ENCODE assay signal across 16 mouse cellular contexts in genomic region chr4:135012945-135013344, GRCm38 (mm10).
A peak's percentile ranks its signal among the peaks of the same experiment; 100 is the strongest.
DNase-seq lines count a peak whose midpoint lies in the region; ATAC-seq and TF ChIP-seq lines count a peak whose summit lies in the region.
"Had no signal": no experiment of that assay in that cellular context is flagged by ENCODE, and none has a peak within 500 bp of the region (broad histone marks: within the 10 kb centered on the region; RNA-seq: fewer than 3 reads in every experiment).

No protein-coding gene starts in this region.

- no peak overlapping the region for H3K9ac ChIP-seq in hindbrain, postnatal 0 days (replicated peaks; ENCODE audit: low read length)
- H3K9ac ChIP-seq in embryonic facial prominence, embryonic 15.5 days = no peak overlapping the region
- H3K9ac ChIP-seq: liver, embryonic 13.5 days; neural tube, embryonic 12.5 days; stomach, embryonic 15.5 days had no signal

- no peak for DNase-seq in hindbrain, postnatal 0 days (ENCODE audit: low spot score)
- no peak for DNase-seq in hindbrain, embryonic 10.5 days (ENCODE audit: low spot score)
- DNase-seq in 416B (ENCODE audit: low read depth) = peak; percentile 56
- DNase-seq in MEL-GATA-1-ER (ENCODE audit: extremely low read depth, low read depth) = peak; percentile 12
- DNase-seq in T-cell, adult 2 months (ENCODE audit: low spot score) = no peak
- DNase-seq in layer of hippocampus, postnatal 14 days (ENCODE audit: low spot score in 2 of 2) = no peak
- no peak for DNase-seq in layer of hippocampus, postnatal 36 days
- DNase-seq: gastrocnemius, postnatal 14 days; heart, postnatal 36 days; kidney, postnatal 25 days; liver, embryonic 13.5 days had no signal

- H3K4me2 ChIP-seq in hindbrain, postnatal 0 days (ENCODE audit: low read depth, low read length) = no peak overlapping the region
- no peak overlapping the region for H3K4me2 ChIP-seq in embryonic facial prominence, embryonic 15.5 days (replicated peaks)
- H3K4me2 ChIP-seq: liver, embryonic 13.5 days; neural tube, embryonic 12.5 days; stomach, embryonic 15.5 days had no signal

- peak; percentile 27; the same call in 1 of the 2 replicates for TF ChIP-seq CTCF in hindbrain, postnatal 0 days (IDR thresholded peaks at IDR 0.05; ENCODE audit: low read depth)

- no peaks in the 10 kb centered on the region for H3K36me3 ChIP-seq in hindbrain, postnatal 0 days (ENCODE audit: insufficient read depth, low read length)
- no peaks in the 10 kb centered on the region for H3K36me3 ChIP-seq in hindbrain, embryonic 10.5 days
- H3K36me3 ChIP-seq in embryonic facial prominence, embryonic 15.5 days = no peaks in the 10 kb centered on the region
- H3K36me3 ChIP-seq: heart, embryonic 10.5 days; liver, embryonic 13.5 days; neural tube, embryonic 12.5 days; stomach, embryonic 15.5 days had no signal

- no peaks in the 10 kb centered on the region for H3K4me1 ChIP-seq in hindbrain, postnatal 0 days (ENCODE audit: insufficient read depth, low read length)
- H3K4me1 ChIP-seq in hindbrain, embryonic 10.5 days (replicated peaks) = peaks cover 17% of the 10 kb centered on the region
- H3K4me1 ChIP-seq in embryonic facial prominence, embryonic 15.5 days = peaks cover 18% of the 10 kb centered on the region
- H3K4me1 ChIP-seq: heart, embryonic 10.5 days; liver, embryonic 13.5 days; neural tube, embryonic 12.5 days; stomach, embryonic 15.5 days had no signal

- H3K27ac ChIP-seq in hindbrain, postnatal 0 days = no peak overlapping the region
- no peak overlapping the region for H3K27ac ChIP-seq in hindbrain, embryonic 10.5 days
- 0 out of 2 replicates have a peak overlapping the region, but pooled peaks have one; percentile 39 for H3K27ac ChIP-seq in embryonic facial prominence, embryonic 15.5 days (replicated peaks)
- H3K27ac ChIP-seq: heart, embryonic 10.5 days; liver, embryonic 13.5 days; neural tube, embryonic 12.5 days; stomach, embryonic 15.5 days had no signal

- H3K4me3 ChIP-seq in hindbrain, postnatal 0 days (ENCODE audit: low read length) = no peak overlapping the region
- H3K4me3 ChIP-seq in hindbrain, embryonic 10.5 days = no peak overlapping the region
- no peak overlapping the region for H3K4me3 ChIP-seq in embryonic facial prominence, embryonic 15.5 days (replicated peaks)
- H3K4me3 ChIP-seq: heart, embryonic 10.5 days; liver, embryonic 13.5 days; neural tube, embryonic 12.5 days; stomach, embryonic 15.5 days had no signal

- 88% methylated on average over 4 of the region's 4 CpGs for WGBS in hindbrain, postnatal 0 days
- WGBS in hindbrain, embryonic 10.5 days = 73% methylated on average over 4 of the region's 4 CpGs
- 45% methylated on average over 4 of the region's 4 CpGs for WGBS in embryonic facial prominence, embryonic 15.5 days

- no peaks in the 10 kb centered on the region for H3K9me3 ChIP-seq in hindbrain, postnatal 0 days (ENCODE audit: low read length)
- H3K9me3 ChIP-seq in hindbrain, embryonic 10.5 days = peaks cover 6% of the 10 kb centered on the region; the same call in 1 of the 2 replicates
- H3K9me3 ChIP-seq in embryonic facial prominence, embryonic 15.5 days (replicated peaks) = no peaks in the 10 kb centered on the region
- H3K9me3 ChIP-seq: heart, embryonic 10.5 days; stomach, embryonic 15.5 days had no signal

- no peak for ATAC-seq in hindbrain, postnatal 0 days
- peak; percentile 54 for ATAC-seq in embryonic facial prominence, embryonic 15.5 days (ENCODE audit: insufficient number of reproducible peaks, low FRiP score, low TSS enrichment, low read depth)
- ATAC-seq: midbrain, embryonic 16.5 days had no signal

- no peaks in the 10 kb centered on the region for H3K27me3 ChIP-seq in hindbrain, postnatal 0 days (ENCODE audit: insufficient read depth, low read length)
- H3K27me3 ChIP-seq in hindbrain, embryonic 10.5 days (ENCODE audit: insufficient read depth, poor library complexity, severe bottlenecking) = peaks cover 12% of the 10 kb centered on the region
- no peaks in the 10 kb centered on the region for H3K27me3 ChIP-seq in embryonic facial prominence, embryonic 15.5 days
- H3K27me3 ChIP-seq: neural tube, embryonic 12.5 days; stomach, embryonic 15.5 days had no signal

Comparison
In these comparisons a context has a peak if more than half of its experiments do, and no peak if none do; other contexts are left out.
1. DNase-seq: peak in 416B (single experiment) and MEL-GATA-1-ER (single experiment); none in hindbrain, postnatal 0 days (single experiment), hindbrain, embryonic 10.5 days (single experiment), T-cell, adult 2 months (single experiment), layer of hippocampus, postnatal 14 days (0 of 2) and layer of hippocampus, postnatal 36 days (0 of 2).